Mouse (Mus musculus): ENCODE data around the gene March8.

The March8 gene

GRCm38 (mm10) chr6:116411716-116412115 is 73.9 kb downstream of the March8 start:
- no peak for DNase-seq

GRCm38 (mm10) chr6:116412546-116413325 is 74.9 kb downstream of the March8 start:
- DNase-seq = no peak

GRCm38 (mm10) chr6:116415126-116415676 is 77.4 kb downstream of the March8 start:
- no peak for DNase-seq

GRCm38 (mm10) chr6:116416000-116416552 is 78.3 kb downstream of the March8 start:
- DNase-seq = no peak

- DNase-seq = peak; percentile 59 to 60
Observed at GRCm38 (mm10) chr6:116417518-116418315, 79.9 kb downstream of the March8 start.

- peak in 1 of 2 experiments; percentile 22 for DNase-seq
Observed at GRCm38 (mm10) chr6:116418487-116418886, 80.7 kb downstream of the March8 start.

- DNase-seq = no peak
Observed at GRCm38 (mm10) chr6:116419699-116420098, 81.9 kb downstream of the March8 start.

- peak; percentile 49 to 55 for DNase-seq
Observed at GRCm38 (mm10) chr6:116420271-116420670, 82.4 kb downstream of the March8 start.

- no peak for DNase-seq
Observed at GRCm38 (mm10) chr6:116422991-116423390, 85.2 kb downstream of the March8 start.

- DNase-seq = peak; percentile 68 to 70
Observed at GRCm38 (mm10) chr6:116423664-116424063, 85.8 kb downstream of the March8 start.

- no peak for DNase-seq
Observed at GRCm38 (mm10) chr6:116427552-116427951, 89.7 kb downstream of the March8 start.

- no peak for DNase-seq
Observed at GRCm38 (mm10) chr6:116428282-116428681, 90.5 kb downstream of the March8 start.

GRCm38 (mm10) chr6:116438864-116439263 is 101.0 kb downstream of the March8 start:
- DNase-seq = no peak

GRCm38 (mm10) chr6:116439531-116439930 is 101.7 kb downstream of the March8 start:
- no peak for DNase-seq

- no peak for DNase-seq
Observed at GRCm38 (mm10) chr6:116440447-116440846, 102.6 kb downstream of the March8 start.

- no peak for DNase-seq
Observed at GRCm38 (mm10) chr6:116440849-116441248, 103.0 kb downstream of the March8 start.

GRCm38 (mm10) chr6:116455781-116456180 is 118.0 kb downstream of the March8 start:
- no peak for DNase-seq

GRCm38 (mm10) chr6:116456482-116456881 is 118.7 kb downstream of the March8 start:
- no peak for DNase-seq

GRCm38 (mm10) chr6:116458728-116459127 is 120.9 kb downstream of the March8 start:
- DNase-seq = no peak

Data from cerebellum, postnatal 10 days (tissue).